Mouse (Mus musculus) megakaryocyte, embryonic 14.5 days (primary cell): ENCODE data around the gene Fnip2.

Experiments
- FLI1 ChIP-seq: IDR thresholded peaks from 2 replicates; pipeline ENCODE4 v1.6.1; 2012; ENCODE audit warnings: low read length, inconsistent platforms, mixed read lengths
- GATA1 ChIP-seq: IDR thresholded peaks from 3 replicates; pipeline ENCODE4 v1.6.1; 2012; ENCODE audit warnings: mixed read lengths, low read length, inconsistent platforms, borderline replicate concordance

GRCm38 (mm10) chr3:79446124-79446523, 121.5 kb downstream of the Fnip2 start:
- TF ChIP-seq GATA1 (no peak), FLI1 (no peak)
